Mouse (Mus musculus): ENCODE results near the gene Cyp4f15.
"Not testable (repeated sequence)": the region's sequence is repeated elsewhere in the genome, so short reads cannot be mapped to it uniquely, and the experiment has no call there.

Gene Cyp4f15

GRCm38 (mm10) chr17:32673976-32674375 lies 11.5 kb upstream of the Cyp4f15 start:
- Histone ChIP-seq H3K4me1 (replicated peaks; ENCODE audit: low read depth, low read length) (peaks cover 14% of the 10 kb centered on the region), H3K9me3 (ENCODE audit: low read length) (no peaks in the 10 kb centered on the region), H3K36me3 (ENCODE audit: insufficient read depth, low read length) (no peaks in the 10 kb centered on the region), H3K27me3 (ENCODE audit: insufficient read depth, low read length) (0 out of 2 replicates have a peak, but pooled peaks cover 2% of the 10 kb centered on the region), H3K4me3 (replicated peaks; ENCODE audit: low read length) (no peak overlapping the region)
- TF ChIP-seq POU5F1 (IDR thresholded peaks at IDR 0.05; ENCODE audit: borderline replicate concordance, low read length) (no peak), NANOG (IDR thresholded peaks at IDR 0.05; ENCODE audit: borderline replicate concordance, low read length) (no peak), CTCF (conservative IDR thresholded peaks at IDR 0.05; ENCODE audit: low read length) (no peak)

- no peak for TF ChIP-seq CTCF (conservative IDR thresholded peaks at IDR 0.05; ENCODE audit: low read length)
- TF ChIP-seq NANOG (IDR thresholded peaks at IDR 0.05; ENCODE audit: borderline replicate concordance, low read length) = no peak
- TF ChIP-seq POU5F1 (IDR thresholded peaks at IDR 0.05; ENCODE audit: borderline replicate concordance, low read length) = no peak
- H3K4me3 ChIP-seq (replicated peaks; ENCODE audit: low read length) = peak overlapping the region; percentile 62
Measured at GRCm38 (mm10) chr17:32676040-32676635, 9.3 kb upstream of the Cyp4f15 start.

GRCm38 (mm10) chr17:32680404-32680803 lies 5.0 kb upstream of the Cyp4f15 start:
- Histone ChIP-seq H3K9me3 (ENCODE audit: low read length) (no peaks in the 10 kb centered on the region), H3K4me1 (replicated peaks; ENCODE audit: low read depth, low read length) (peaks cover 21% of the 10 kb centered on the region), H3K27me3 (ENCODE audit: insufficient read depth, low read length) (no peaks in the 10 kb centered on the region), H3K4me3 (replicated peaks; ENCODE audit: low read length) (no peak overlapping the region), H3K36me3 (ENCODE audit: insufficient read depth, low read length) (no peaks in the 10 kb centered on the region)
- TF ChIP-seq CTCF (conservative IDR thresholded peaks at IDR 0.05; ENCODE audit: low read length) (peak; percentile 92), NANOG (IDR thresholded peaks at IDR 0.05; ENCODE audit: borderline replicate concordance, low read length) (no peak)

More at GRCm38 (mm10) chr17:32676040-32676635, 9.3 kb upstream of the Cyp4f15 start:
- H3K36me3 ChIP-seq (ENCODE audit: insufficient read depth, low read length) = no peaks in the 10 kb centered on the region
- peaks cover 14% of the 10 kb centered on the region for H3K4me1 ChIP-seq (replicated peaks; ENCODE audit: low read depth, low read length)
- H3K9me3 ChIP-seq (ENCODE audit: low read length) = no peaks in the 10 kb centered on the region
- H3K27me3 ChIP-seq (ENCODE audit: insufficient read depth, low read length) = no peaks in the 10 kb centered on the region

- Histone ChIP-seq H3K4me3 (replicated peaks; ENCODE audit: low read length) (no peak overlapping the region), H3K27me3 (ENCODE audit: insufficient read depth, low read length) (no peaks in the 10 kb centered on the region), H3K9me3 (ENCODE audit: low read length) (peaks cover 14% of the 10 kb centered on the region), H3K4me1 (replicated peaks; ENCODE audit: low read depth, low read length) (peaks cover 15% of the 10 kb centered on the region), H3K36me3 (ENCODE audit: insufficient read depth, low read length) (no peaks in the 10 kb centered on the region)
- no peak for TF ChIP-seq NANOG (IDR thresholded peaks at IDR 0.05; ENCODE audit: borderline replicate concordance, low read length)
- no peak for TF ChIP-seq POU5F1 (IDR thresholded peaks at IDR 0.05; ENCODE audit: borderline replicate concordance, low read length)
- TF ChIP-seq CTCF (conservative IDR thresholded peaks at IDR 0.05; ENCODE audit: low read length) = no peak
Measured at GRCm38 (mm10) chr17:32686722-32687121, 1.3 kb downstream of the Cyp4f15 start.

- no peak overlapping the region for H3K4me3 ChIP-seq (replicated peaks; ENCODE audit: low read length)
- no peaks in the 10 kb centered on the region for H3K27me3 ChIP-seq (ENCODE audit: insufficient read depth, low read length)
- no peak for TF ChIP-seq NANOG (IDR thresholded peaks at IDR 0.05; ENCODE audit: borderline replicate concordance, low read length)
- TF ChIP-seq CTCF (conservative IDR thresholded peaks at IDR 0.05; ENCODE audit: low read length) = no peak
- no peak for TF ChIP-seq POU5F1 (IDR thresholded peaks at IDR 0.05; ENCODE audit: borderline replicate concordance, low read length)
- peaks cover 14% of the 10 kb centered on the region for H3K9me3 ChIP-seq (ENCODE audit: low read length)
- peaks cover 1% of the 10 kb centered on the region for H3K4me1 ChIP-seq (replicated peaks; ENCODE audit: low read depth, low read length)
- H3K36me3 ChIP-seq (ENCODE audit: insufficient read depth, low read length) = no peaks in the 10 kb centered on the region
Measured at GRCm38 (mm10) chr17:32690959-32691358, 5.5 kb downstream of the Cyp4f15 start.

- Histone ChIP-seq H3K9me3 (ENCODE audit: low read length) (peaks cover 40% of the 10 kb centered on the region), H3K4me3 (replicated peaks; ENCODE audit: low read length) (peak overlapping the region; percentile 69), H3K27me3 (ENCODE audit: insufficient read depth, low read length) (no peaks in the 10 kb centered on the region), H3K36me3 (ENCODE audit: insufficient read depth, low read length) (no peaks in the 10 kb centered on the region), H3K4me1 (replicated peaks; ENCODE audit: low read depth, low read length) (peaks cover 7% of the 10 kb centered on the region; the same call in 1 of the 2 replicates)
- peak; percentile 59 for TF ChIP-seq CTCF (conservative IDR thresholded peaks at IDR 0.05; ENCODE audit: low read length)
- TF ChIP-seq POU5F1 (IDR thresholded peaks at IDR 0.05; ENCODE audit: borderline replicate concordance, low read length) = no peak
- no peak for TF ChIP-seq NANOG (IDR thresholded peaks at IDR 0.05; ENCODE audit: borderline replicate concordance, low read length)
Measured at GRCm38 (mm10) chr17:32702826-32703225, 17.4 kb downstream of the Cyp4f15 start.

GRCm38 (mm10) chr17:32710541-32710940 lies 25.1 kb downstream of the Cyp4f15 start:
- H3K27me3 ChIP-seq (ENCODE audit: insufficient read depth, low read length); H3K4me1 ChIP-seq (replicated peaks; ENCODE audit: low read depth, low read length); H3K4me3 ChIP-seq (replicated peaks; ENCODE audit: low read length); H3K36me3 ChIP-seq (ENCODE audit: insufficient read depth, low read length): not testable (repeated sequence)
- H3K9me3 ChIP-seq (ENCODE audit: low read length) = peaks cover 89% of the 10 kb centered on the region

DNA sequence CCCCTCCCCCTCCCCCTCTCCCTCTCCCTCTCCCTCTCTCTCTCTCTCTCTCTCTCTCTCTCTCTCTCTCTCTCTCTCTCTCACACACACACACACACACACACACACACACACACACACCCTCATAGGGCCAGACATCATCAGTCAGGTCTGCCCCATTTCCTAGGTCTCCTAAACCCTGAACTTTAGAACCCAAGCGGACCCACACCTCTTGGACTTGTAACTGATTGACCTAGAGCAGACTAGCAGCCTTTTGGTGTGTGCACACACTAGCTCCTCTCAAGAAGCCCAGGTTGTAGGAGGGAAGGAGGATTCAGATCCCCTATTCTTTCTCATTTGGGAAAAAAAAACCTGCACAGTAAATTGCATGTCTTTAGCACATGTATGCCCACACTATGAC lies 36.7 kb downstream of the Cyp4f15 start:
- not testable (repeated sequence) for H3K36me3 ChIP-seq (ENCODE audit: insufficient read depth, low read length); H3K4me3 ChIP-seq (replicated peaks; ENCODE audit: low read length); H3K4me1 ChIP-seq (replicated peaks; ENCODE audit: low read depth, low read length); H3K27me3 ChIP-seq (ENCODE audit: insufficient read depth, low read length)
- peaks cover 77% of the 10 kb centered on the region for H3K9me3 ChIP-seq (ENCODE audit: low read length)

DNA sequence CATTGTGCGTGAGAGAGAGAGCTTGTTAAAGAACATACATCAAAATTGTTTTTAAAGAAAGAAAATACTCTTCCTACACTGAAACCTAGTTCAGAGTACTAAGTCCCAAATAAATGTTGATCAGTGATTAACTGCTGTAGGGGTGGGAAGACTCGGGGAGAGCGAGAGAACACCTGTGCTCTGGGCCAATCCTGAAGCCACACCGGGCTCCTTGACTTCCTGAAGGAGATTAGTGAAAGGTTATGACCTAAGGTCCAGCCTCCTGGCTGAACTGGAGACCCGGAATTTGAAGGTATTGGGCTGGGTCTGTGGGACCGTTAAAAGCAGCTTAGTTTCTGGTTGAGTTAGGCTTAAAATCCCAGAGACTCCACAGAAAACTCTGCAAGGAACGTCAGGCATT lies 37.3 kb downstream of the Cyp4f15 start:
- Histone ChIP-seq H3K4me1 (replicated peaks; ENCODE audit: low read depth, low read length) (peaks cover 9% of the 10 kb centered on the region), H3K27me3 (ENCODE audit: insufficient read depth, low read length) (no peaks in the 10 kb centered on the region), H3K9me3 (ENCODE audit: low read length) (peaks cover 71% of the 10 kb centered on the region), H3K36me3 (ENCODE audit: insufficient read depth, low read length) (no peaks in the 10 kb centered on the region), H3K4me3 (replicated peaks; ENCODE audit: low read length) (no peak overlapping the region)
- TF ChIP-seq NANOG (IDR thresholded peaks at IDR 0.05; ENCODE audit: borderline replicate concordance, low read length) (no peak), CTCF (conservative IDR thresholded peaks at IDR 0.05; ENCODE audit: low read length) (no peak), POU5F1 (IDR thresholded peaks at IDR 0.05; ENCODE audit: borderline replicate concordance, low read length) (no peak)

DNA sequence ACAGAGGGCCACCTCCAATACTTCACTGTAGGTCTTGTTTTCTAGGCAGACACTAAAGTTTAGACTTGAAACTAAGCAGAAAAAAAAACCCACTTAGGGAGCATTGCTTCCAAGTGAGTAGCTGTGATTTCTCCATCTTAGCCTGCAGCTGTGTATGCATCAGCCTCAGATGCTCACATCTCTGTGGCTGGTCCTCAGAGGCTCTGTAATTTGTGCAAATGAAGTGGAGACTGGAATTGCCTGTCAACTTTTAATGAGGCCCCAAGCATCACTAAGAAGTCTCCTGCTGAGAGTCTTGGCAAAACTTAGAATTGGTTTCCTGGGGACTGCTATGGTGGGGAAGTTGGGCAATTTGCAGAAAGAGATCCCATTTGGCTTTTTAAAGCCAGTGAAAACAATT lies 40.9 kb downstream of the Cyp4f15 start:
- H3K27me3 ChIP-seq (ENCODE audit: insufficient read depth, low read length); H3K36me3 ChIP-seq (ENCODE audit: insufficient read depth, low read length); H3K4me3 ChIP-seq (replicated peaks; ENCODE audit: low read length); H3K4me1 ChIP-seq (replicated peaks; ENCODE audit: low read depth, low read length): not testable (repeated sequence)
- peaks cover 47% of the 10 kb centered on the region for H3K9me3 ChIP-seq (ENCODE audit: low read length)
